Mouse (Mus musculus) limb, embryonic 11.5 days (tissue): ENCODE results near the gene Rnd1. TPM values are rescaled to one million over a fixed set of nuclear protein-coding genes. Genes with fewer than 3 reads are reported as not detected.

ENCODE experiments used
- ATAC-seq: fragments of 200-750 bp; cut with Nextera tagmentation; 2 replicates; pipeline ENCODE4 v1.8.0; 2017; ENCODE audit warnings: low read depth; ENCODE audit not compliant: insufficient number of reproducible peaks, low FRiP score, low TSS enrichment
- DNase-seq: peaks from one replicate; pipeline ENCODE4 v3.0.0-alpha.2; 2015; ENCODE audit warnings: low spot score
- H3K27ac ChIP-seq: fragments of 300-500 bp; sonication (generic); replicated peaks from 2 replicates; pipeline ENCODE4 v1.5.1; 2014; ENCODE audit warnings: low read depth, mild to moderate bottlenecking, low read length
- H3K27me3 ChIP-seq: fragments of 300-500 bp; sonication (generic); 2 replicates; pipeline ENCODE4 v1.6.1; 2014; ENCODE audit warnings: mild to moderate bottlenecking, low read length, mixed read lengths; ENCODE audit not compliant: control insufficient read depth, insufficient read depth
- H3K36me3 ChIP-seq: fragments of 300-500 bp; sonication (generic); 2 replicates; pipeline ENCODE4 v1.6.1; 2014; ENCODE audit warnings: mild to moderate bottlenecking, low read length, moderate library complexity, mixed read lengths; ENCODE audit not compliant: control insufficient read depth, insufficient read depth
- H3K4me1 ChIP-seq: fragments of 300-500 bp; sonication (generic); 2 replicates; pipeline ENCODE4 v1.6.1; 2014; ENCODE audit warnings: low read length, mixed read lengths; ENCODE audit not compliant: control insufficient read depth, insufficient read depth
- H3K4me2 ChIP-seq: fragments of 300-500 bp; sonication (generic); 2 replicates; pipeline ENCODE4 v1.6.1; 2014; ENCODE audit warnings: low read depth, mild to moderate bottlenecking, moderate library complexity; ENCODE audit not compliant: severe bottlenecking
- H3K4me3 ChIP-seq: fragments of 300-500 bp; sonication (generic); 2 replicates; pipeline ENCODE4 v1.5.1; 2014; ENCODE audit warnings: low read depth, low read length
- H3K9ac ChIP-seq: fragments of 300-500 bp; sonication (generic); 2 replicates; pipeline ENCODE4 v1.6.1; 2014; ENCODE audit warnings: mild to moderate bottlenecking, low read length
- H3K9me3 ChIP-seq: fragments of 300-500 bp; sonication (generic); 2 replicates; pipeline ENCODE4 v1.6.1; 2016; ENCODE audit warnings: low read length; ENCODE audit not compliant: control insufficient read depth
- WGBS: fragments of 180-500 bp; shearing (Covaris S2); extraction: QIAGEN DNeasy Blood & Tissue Kit; methylation state at CpG from one replicate; pipeline ENCODE4 v1.1.7; 2014; 5-methylcytosine and 5-hydroxymethylcytosine counted together
- polyA plus RNA-seq: library from polyadenylated mRNA; unstranded; fragments of >200 nt; fragmentation: Nextera tagmentation; extraction: Ambion mirVana; gene quantifications from 2 replicates; pipeline ENCODE4 v1.2.1, GENCODE M21; 2014

Rnd1 gene
- polyA plus RNA-seq, 1 experiment from 2014 or later, result 0.29 TPM

DNA sequence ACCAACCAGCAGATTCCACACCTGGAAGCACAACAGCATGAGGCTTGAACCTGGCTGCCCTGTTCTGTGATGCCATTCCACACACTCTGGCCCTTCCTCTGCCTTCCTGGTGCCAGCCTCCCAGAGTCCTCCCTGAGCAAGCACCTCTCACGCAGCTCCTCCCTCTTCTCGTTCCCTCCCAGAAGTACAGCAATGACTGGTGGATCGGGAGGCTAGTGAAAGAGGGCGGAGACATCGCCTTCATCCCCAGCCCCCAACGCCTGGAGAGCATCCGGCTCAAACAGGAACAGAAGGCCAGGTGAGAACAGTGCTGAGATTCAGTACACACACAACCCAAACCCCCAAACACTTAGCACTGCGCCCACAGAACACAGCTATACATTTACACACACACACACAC lies 37.1 kb downstream of the Rnd1 start:
- 0 out of 2 replicates have a peak overlapping the region, but pooled peaks have one; percentile 17 for H3K9ac ChIP-seq

GRCm38 (mm10) chr15:98637155-98637554 lies 40.1 kb downstream of the Rnd1 start:
- H3K4me3 ChIP-seq, result no peak overlapping the region
- H3K4me1 ChIP-seq, result peaks cover 26% of the 10 kb centered on the region
- H3K27ac ChIP-seq, result no peak overlapping the region
- H3K36me3 ChIP-seq, result no peaks in the 10 kb centered on the region
- 42% methylated on average over 3 of the region's 3 CpGs for WGBS
- H3K27me3 ChIP-seq, result peaks cover 32% of the 10 kb centered on the region
- ATAC-seq (no peak), DNase-seq (no peak)
- no peak overlapping the region for H3K4me2 ChIP-seq
- H3K9me3 ChIP-seq, result no peaks in the 10 kb centered on the region
- no peak overlapping the region for H3K9ac ChIP-seq

More for the DNA sequence above, 37.1 kb downstream of the Rnd1 start:
- Histone ChIP-seq H3K4me2 (peak overlapping the region; percentile 12; the same call in 1 of the 2 replicates), H3K4me3 (no peak overlapping the region), H3K27ac (no peak overlapping the region), H3K27me3 (peaks cover 13% of the 10 kb centered on the region), H3K36me3 (peaks cover 5% of the 10 kb centered on the region; the same call in 1 of the 2 replicates), H3K4me1 (peaks cover 7% of the 10 kb centered on the region; the same call in 1 of the 2 replicates), H3K9me3 (no peaks in the 10 kb centered on the region)
- peak; percentile 50 for DNase-seq
- ATAC-seq, result no peak
- 15% methylated on average over 8 of the region's 8 CpGs for WGBS

- no peak overlapping the region for H3K27ac ChIP-seq
- WGBS, result 56% methylated on average over 5 of the region's 5 CpGs
- peaks cover 26% of the 10 kb centered on the region for H3K4me1 ChIP-seq
- no peak overlapping the region for H3K4me2 ChIP-seq
- H3K4me3 ChIP-seq, result no peak overlapping the region
- DNase-seq (no peak), ATAC-seq (no peak)
- H3K9me3 ChIP-seq, result no peaks in the 10 kb centered on the region
- peaks cover 34% of the 10 kb centered on the region for H3K27me3 ChIP-seq
- H3K36me3 ChIP-seq, result no peaks in the 10 kb centered on the region
- no peak overlapping the region for H3K9ac ChIP-seq
Measured at GRCm38 (mm10) chr15:98636517-98636916, 40.7 kb downstream of the Rnd1 start.

GRCm38 (mm10) chr15:98635291-98635841 lies 41.9 kb downstream of the Rnd1 start:
- Histone ChIP-seq H3K9ac (peak overlapping the region; percentile 82), H3K27me3 (peaks cover 44% of the 10 kb centered on the region), H3K9me3 (no peaks in the 10 kb centered on the region), H3K27ac (no peak overlapping the region), H3K36me3 (no peaks in the 10 kb centered on the region), H3K4me3 (peak overlapping the region; percentile 72), H3K4me2 (peak overlapping the region; percentile 99), H3K4me1 (peaks cover 26% of the 10 kb centered on the region)
- ATAC-seq, result no peak
- peak; percentile 49 for DNase-seq
- WGBS, result under 1% methylated on average over 21 of the region's 21 CpGs

GRCm38 (mm10) chr15:98634541-98635081 lies 42.6 kb downstream of the Rnd1 start:
- Histone ChIP-seq H3K27me3 (peaks cover 49% of the 10 kb centered on the region), H3K4me2 (peak overlapping the region; percentile 99), H3K9me3 (no peaks in the 10 kb centered on the region), H3K36me3 (no peaks in the 10 kb centered on the region), H3K9ac (peak overlapping the region; percentile 82), H3K27ac (peak overlapping the region; percentile 47; the same call in 1 of the 2 replicates), H3K4me1 (peaks cover 26% of the 10 kb centered on the region), H3K4me3 (peak overlapping the region; percentile 72)
- DNase-seq (peak; percentile 86), ATAC-seq (peak; percentile 44; the same call in 1 of the 2 replicates)
- 1% methylated on average over 64 of the region's 65 CpGs for WGBS

- Histone ChIP-seq H3K9me3 (no peaks in the 10 kb centered on the region), H3K4me2 (peak overlapping the region; percentile 99), H3K27ac (no peak overlapping the region), H3K4me3 (peak overlapping the region; percentile 72), H3K4me1 (peaks cover 30% of the 10 kb centered on the region), H3K36me3 (no peaks in the 10 kb centered on the region), H3K27me3 (peaks cover 49% of the 10 kb centered on the region), H3K9ac (peak overlapping the region; percentile 82)
- WGBS, result under 1% methylated on average over 24 of the region's 25 CpGs
- peak; percentile 53 for DNase-seq
- no peak for ATAC-seq
Measured at GRCm38 (mm10) chr15:98633822-98634470, 43.3 kb downstream of the Rnd1 start.

DNA sequence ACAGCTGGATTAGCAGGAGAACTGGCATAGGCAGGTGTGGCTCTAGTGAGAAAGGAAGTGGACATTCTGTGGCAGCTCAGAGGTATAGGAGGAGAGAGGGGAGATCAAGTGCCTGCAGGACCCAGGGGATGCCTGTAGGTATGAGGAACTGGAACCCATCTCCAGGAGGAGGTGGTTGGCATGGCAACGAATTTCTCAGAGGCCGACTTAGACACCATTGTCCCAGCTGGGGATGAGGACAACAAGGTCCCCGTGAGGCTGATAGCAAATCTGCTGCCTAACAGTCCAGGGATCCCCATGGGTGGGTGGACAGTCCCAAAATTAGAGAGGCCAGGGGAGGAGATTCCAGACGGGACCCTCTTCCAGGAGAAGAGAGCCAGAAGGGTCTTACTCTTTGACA lies 44.3 kb downstream of the Rnd1 start:
- ATAC-seq (no peak), DNase-seq (no peak)
- H3K4me1 ChIP-seq, result peaks cover 36% of the 10 kb centered on the region
- H3K9ac ChIP-seq, result peak overlapping the region; percentile 56; the same call in 1 of the 2 replicates
- WGBS, result 1% methylated on average over 4 of the region's 4 CpGs
- H3K4me2 ChIP-seq, result peak overlapping the region; percentile 99
- H3K4me3 ChIP-seq, result peak overlapping the region; percentile 43
- H3K9me3 ChIP-seq, result no peaks in the 10 kb centered on the region
- peaks cover 49% of the 10 kb centered on the region for H3K27me3 ChIP-seq
- H3K27ac ChIP-seq, result 0 out of 2 replicates have a peak overlapping the region, but pooled peaks have one; percentile 21
- H3K36me3 ChIP-seq, result no peaks in the 10 kb centered on the region

DNA sequence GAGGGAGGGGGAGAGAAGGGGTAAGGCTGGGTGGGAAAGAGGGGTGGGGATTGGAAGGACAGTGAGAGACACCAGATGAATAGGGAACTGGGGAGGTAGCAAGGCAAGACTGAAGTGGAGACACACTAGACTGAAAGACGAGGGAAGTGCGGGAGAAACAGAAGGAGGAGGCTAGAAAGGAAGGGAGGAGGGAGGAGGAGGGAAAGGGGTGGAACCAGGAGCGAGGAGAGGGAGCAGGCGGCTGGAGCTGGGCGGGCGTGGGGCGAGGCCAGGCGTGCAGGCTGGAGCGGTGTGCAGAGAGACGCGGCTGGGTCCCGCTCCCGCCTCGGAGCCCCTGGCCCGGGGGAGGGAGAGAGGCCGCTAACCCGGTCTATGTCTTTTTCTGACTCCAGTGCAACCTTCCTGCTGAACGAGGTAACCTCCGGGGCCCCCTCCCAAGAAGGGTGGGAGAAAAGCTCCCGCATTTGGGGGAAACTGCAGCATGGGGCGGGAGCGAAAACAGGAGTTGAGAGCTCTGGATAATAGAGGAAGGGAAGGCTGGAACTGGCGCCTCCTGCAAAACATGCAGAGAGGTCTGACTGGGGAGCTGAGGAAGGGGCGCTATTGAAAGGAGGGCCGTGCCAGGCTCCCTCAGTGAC lies 45.0 kb downstream of the Rnd1 start:
- no peak overlapping the region for H3K27ac ChIP-seq
- no peaks in the 10 kb centered on the region for H3K9me3 ChIP-seq
- peak; percentile 79 for DNase-seq
- H3K27me3 ChIP-seq, result peaks cover 49% of the 10 kb centered on the region
- H3K36me3 ChIP-seq, result no peaks in the 10 kb centered on the region
- H3K4me2 ChIP-seq, result peak overlapping the region; percentile 99
- peak overlapping the region; percentile 43 for H3K4me3 ChIP-seq
- under 1% methylated on average over 25 of the region's 25 CpGs for WGBS
- H3K9ac ChIP-seq, result peak overlapping the region; percentile 56
- peaks cover 36% of the 10 kb centered on the region for H3K4me1 ChIP-seq
- ATAC-seq, result peak; percentile 58
